Mouse (Mus musculus) neural tube, embryonic 14.5 days (tissue): ENCODE data around the gene Ildr1. TPM values are rescaled to one million over a fixed set of nuclear protein-coding genes. Genes with fewer than 3 reads are reported as not detected.

Experiments
- ATAC-seq: fragments of 200-750 bp; cut with Nextera tagmentation; 2 replicates; pipeline ENCODE4 v1.8.0; 2017; ENCODE audit warnings: low read depth, mild to moderate bottlenecking, moderate TSS enrichment, moderate library complexity
- H3K27ac ChIP-seq: fragments of 300-500 bp; sonication (generic); 2 replicates; pipeline ENCODE4 v1.5.1; 2014; ENCODE audit warnings: low read depth, mild to moderate bottlenecking, control low read depth, low read length, moderate library complexity, mixed read lengths
- H3K27me3 ChIP-seq: fragments of 300-500 bp; sonication (generic); 2 replicates; pipeline ENCODE4 v1.6.1; 2014; ENCODE audit warnings: low read length; ENCODE audit not compliant: control insufficient read depth, insufficient read depth
- H3K36me3 ChIP-seq: fragments of 300-500 bp; sonication (generic); 2 replicates; pipeline ENCODE4 v1.6.1; 2014; ENCODE audit warnings: low read length, mixed read lengths; ENCODE audit not compliant: control insufficient read depth, insufficient read depth
- H3K4me1 ChIP-seq: fragments of 300-500 bp; sonication (generic); 2 replicates; pipeline ENCODE4 v1.6.1; 2014; ENCODE audit warnings: low read length; ENCODE audit not compliant: control insufficient read depth, insufficient read depth
- H3K4me2 ChIP-seq: fragments of 300-500 bp; sonication (generic); 2 replicates; pipeline ENCODE4 v1.6.1; 2014; ENCODE audit warnings: mild to moderate bottlenecking, low read depth, low read length, control low read depth
- H3K4me3 ChIP-seq: fragments of 300-500 bp; sonication (generic); 2 replicates; pipeline ENCODE4 v1.5.1; 2014; ENCODE audit warnings: low read depth, low read length, control low read depth, mixed read lengths
- H3K9ac ChIP-seq: fragments of 300-500 bp; sonication (generic); replicated peaks from 2 replicates; pipeline ENCODE4 v1.6.1; 2014; ENCODE audit warnings: low read depth, mild to moderate bottlenecking, control low read depth, low read length, mixed read lengths
- H3K9me3 ChIP-seq: fragments of 300-500 bp; sonication (generic); 2 replicates; pipeline ENCODE4 v1.6.1; 2016; ENCODE audit warnings: low read length; ENCODE audit not compliant: control insufficient read depth
- WGBS: fragments of 180-500 bp; shearing (Covaris S2); extraction: QIAGEN DNeasy Blood & Tissue Kit; methylation state at CpG from one replicate; pipeline ENCODE4 v1.1.7; 2014; 5-methylcytosine and 5-hydroxymethylcytosine counted together
- polyA plus RNA-seq: library from polyadenylated mRNA; unstranded; fragments of >200 nt; fragmentation: Nextera tagmentation; extraction: Ambion mirVana; gene quantifications from 2 replicates; pipeline ENCODE4 v1.2.1, GENCODE M21; 2014

Gene Ildr1
- polyA plus RNA-seq, 1 experiment from 2014 or later: 0.25 TPM

- H3K36me3 ChIP-seq: no peaks in the 10 kb centered on the region
- H3K27me3 ChIP-seq: no peaks in the 10 kb centered on the region
- 70% methylated on average over 13 of the region's 13 CpGs for WGBS
- ATAC-seq: no peak
- H3K27ac ChIP-seq: no peak within 1 kb of the TSS
- no peak within 1 kb of the TSS for H3K9ac ChIP-seq
- H3K4me3 ChIP-seq: no peak within 1 kb of the TSS
- H3K4me1 ChIP-seq: no peaks in the 10 kb centered on the region
- no peaks in the 10 kb centered on the region for H3K9me3 ChIP-seq
- no peak within 1 kb of the TSS for H3K4me2 ChIP-seq
Observed at GRCm38 (mm10) chr16:36665782-36666181, 28.0 kb upstream of the Ildr1 start, which contains the start of gene Cd86. Cd86 (minus strand) TSS chr16:36666081.

GRCm38 (mm10) chr16:36666448-36667017 is 27.2 kb upstream of the Ildr1 start:
- H3K4me3 ChIP-seq: no peak overlapping the region
- no peaks in the 10 kb centered on the region for H3K27me3 ChIP-seq
- no peaks in the 10 kb centered on the region for H3K4me1 ChIP-seq
- no peak overlapping the region for H3K9ac ChIP-seq
- H3K36me3 ChIP-seq: no peaks in the 10 kb centered on the region
- H3K27ac ChIP-seq: no peak overlapping the region
- no peaks in the 10 kb centered on the region for H3K9me3 ChIP-seq
- no peak for ATAC-seq
- H3K4me2 ChIP-seq: no peak overlapping the region
- 94% methylated on average over 10 of the region's 10 CpGs for WGBS

- Histone ChIP-seq H3K4me3 (no peak overlapping the region), H3K9me3 (no peaks in the 10 kb centered on the region), H3K36me3 (no peaks in the 10 kb centered on the region), H3K4me1 (no peaks in the 10 kb centered on the region), H3K27me3 (no peaks in the 10 kb centered on the region), H3K4me2 (no peak overlapping the region), H3K27ac (no peak overlapping the region), H3K9ac (no peak overlapping the region)
- no peak for ATAC-seq
- 87% methylated on average over 3 of the region's 3 CpGs for WGBS
Observed at GRCm38 (mm10) chr16:36670590-36670989, 23.2 kb upstream of the Ildr1 start.

GRCm38 (mm10) chr16:36673196-36673595 is 20.6 kb upstream of the Ildr1 start:
- no peak for ATAC-seq
- H3K36me3 ChIP-seq: no peaks in the 10 kb centered on the region
- H3K9me3 ChIP-seq: no peaks in the 10 kb centered on the region
- H3K27me3 ChIP-seq: no peaks in the 10 kb centered on the region
- H3K4me2 ChIP-seq: no peak overlapping the region
- no peak overlapping the region for H3K27ac ChIP-seq
- 89% methylated on average over 4 of the region's 4 CpGs for WGBS
- H3K9ac ChIP-seq: no peak overlapping the region
- H3K4me3 ChIP-seq: no peak overlapping the region
- no peaks in the 10 kb centered on the region for H3K4me1 ChIP-seq

GRCm38 (mm10) chr16:36674457-36675204 is 19.1 kb upstream of the Ildr1 start:
- H3K27me3 ChIP-seq: no peaks in the 10 kb centered on the region
- H3K9ac ChIP-seq: no peak overlapping the region
- no peaks in the 10 kb centered on the region for H3K4me1 ChIP-seq
- WGBS: 74% methylated on average over 7 of the region's 7 CpGs
- no peak overlapping the region for H3K27ac ChIP-seq
- H3K36me3 ChIP-seq: no peaks in the 10 kb centered on the region
- H3K9me3 ChIP-seq: no peaks in the 10 kb centered on the region
- no peak overlapping the region for H3K4me3 ChIP-seq
- ATAC-seq: no peak
- H3K4me2 ChIP-seq: no peak overlapping the region

GRCm38 (mm10) chr16:36675304-36675703 is 18.5 kb upstream of the Ildr1 start:
- Histone ChIP-seq H3K27me3 (no peaks in the 10 kb centered on the region), H3K27ac (no peak overlapping the region), H3K9me3 (no peaks in the 10 kb centered on the region), H3K36me3 (no peaks in the 10 kb centered on the region), H3K9ac (no peak overlapping the region), H3K4me1 (no peaks in the 10 kb centered on the region), H3K4me3 (no peak overlapping the region), H3K4me2 (no peak overlapping the region)
- ATAC-seq: no peak
- WGBS: 37% methylated on average over 2 of the region's 2 CpGs

GRCm38 (mm10) chr16:36675902-36676301 is 17.9 kb upstream of the Ildr1 start:
- no peak for ATAC-seq
- no peak overlapping the region for H3K4me3 ChIP-seq
- no peaks in the 10 kb centered on the region for H3K36me3 ChIP-seq
- no peaks in the 10 kb centered on the region for H3K9me3 ChIP-seq
- H3K4me2 ChIP-seq: no peak overlapping the region
- H3K27ac ChIP-seq: no peak overlapping the region
- WGBS: 95% methylated on average over 2 of the region's 2 CpGs
- no peaks in the 10 kb centered on the region for H3K4me1 ChIP-seq
- no peaks in the 10 kb centered on the region for H3K27me3 ChIP-seq
- no peak overlapping the region for H3K9ac ChIP-seq

- no peak overlapping the region for H3K4me2 ChIP-seq
- H3K4me1 ChIP-seq: no peaks in the 10 kb centered on the region
- H3K27ac ChIP-seq: no peak overlapping the region
- H3K4me3 ChIP-seq: no peak overlapping the region
- H3K36me3 ChIP-seq: no peaks in the 10 kb centered on the region
- no peaks in the 10 kb centered on the region for H3K27me3 ChIP-seq
- H3K9me3 ChIP-seq: no peaks in the 10 kb centered on the region
- 93% methylated on average over 3 of the region's 3 CpGs for WGBS
- no peak overlapping the region for H3K9ac ChIP-seq
- no peak for ATAC-seq
Observed at GRCm38 (mm10) chr16:36681829-36682228, 11.9 kb upstream of the Ildr1 start.

- H3K36me3 ChIP-seq: no peaks in the 10 kb centered on the region
- no peak overlapping the region for H3K27ac ChIP-seq
- WGBS: 83% methylated on average over 6 of the region's 6 CpGs
- no peak overlapping the region for H3K4me2 ChIP-seq
- no peaks in the 10 kb centered on the region for H3K27me3 ChIP-seq
- no peak overlapping the region for H3K4me3 ChIP-seq
- H3K4me1 ChIP-seq: no peaks in the 10 kb centered on the region
- H3K9ac ChIP-seq: no peak overlapping the region
- no peak for ATAC-seq
- no peaks in the 10 kb centered on the region for H3K9me3 ChIP-seq
Observed at GRCm38 (mm10) chr16:36684325-36684918, 9.4 kb upstream of the Ildr1 start.
